Mouse (Mus musculus): ENCODE measurements around the gene Usp21.

- TF ChIP-seq CTCF (IDR thresholded peaks at IDR 0.05; ENCODE audit: low read depth), result 0 out of 2 replicates have a peak, but pooled peaks have one; percentile 14
- 0 out of 2 replicates have a peak, but pooled peaks have one; percentile 34 for TF ChIP-seq EP300 (IDR thresholded peaks at IDR 0.05; ENCODE audit: low read depth)
Measured at GRCm38 (mm10) chr1:171269848-171270572, 17.8 kb downstream of the Usp21 start, which contains the start of gene B4galt3.
